Mouse (Mus musculus): ENCODE measurements around the gene Asap3.

DNA sequence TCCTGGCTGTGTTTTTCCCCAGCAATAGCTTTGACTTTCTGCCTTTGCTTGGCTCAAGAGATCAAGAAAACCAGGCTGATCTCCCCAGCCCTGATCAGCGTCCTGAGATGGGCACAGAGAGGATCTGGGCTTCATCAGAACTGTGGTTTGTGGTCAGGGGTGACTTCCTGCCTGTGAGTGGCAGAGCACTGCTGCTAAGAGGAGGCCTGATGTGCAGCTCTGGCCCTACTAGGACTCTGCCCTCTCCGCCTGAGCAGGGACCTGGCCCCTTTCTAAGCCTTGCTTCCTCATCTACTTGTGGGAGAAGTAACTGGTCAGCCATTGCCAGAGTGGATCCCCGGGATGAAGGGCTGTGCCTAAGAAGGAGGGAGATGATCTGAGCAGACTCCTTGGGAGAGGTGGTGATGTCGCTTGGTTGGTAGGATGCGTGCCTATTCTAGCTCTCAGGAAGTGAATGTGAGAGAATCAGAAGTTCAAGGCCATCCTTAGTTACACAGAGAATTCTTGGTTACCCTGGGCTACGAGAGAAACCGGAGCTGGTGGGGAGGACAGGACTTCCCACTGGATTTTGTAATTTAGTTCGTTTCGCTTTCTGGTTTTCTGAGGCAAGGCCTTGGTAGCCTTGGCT lies 60.7 kb downstream of the Asap3 start:
- TF ChIP-seq CTCF (IDR thresholded peaks at IDR 0.05; ENCODE audit: low read depth, low read length) (no peak), GATA1 (IDR thresholded peaks at IDR 0.05; ENCODE audit: borderline replicate concordance, low read length) (no peak), TAL1 (conservative IDR thresholded peaks at IDR 0.05; ENCODE audit: low read depth, low read length) (no peak)
